Mouse (Mus musculus): ENCODE data around the gene Psmb11.

- TF ChIP-seq EP300 (IDR thresholded peaks at IDR 0.05; ENCODE audit: low read depth) (no peak), CTCF (IDR thresholded peaks at IDR 0.05; ENCODE audit: low read depth) (no peak)
Measured at GRCm38 (mm10) chr14:54575631-54576030, 45.6 kb upstream of the Psmb11 start.

Measured in liver, embryonic 14.5 days (tissue).